Mouse (Mus musculus) right cerebral cortex, postnatal 25 days (tissue): ENCODE measurements at regions not wholly inside any gene's neighbourhood (a gene's known extent, or its start where the extent isn't known, plus 50 kb on each side); places are given as distances from the start of the nearest gene placed in this dataset.

Experiments used
- DNase-seq: peaks from one replicate; pipeline ENCODE4 v3.0.0; 2022

DNA sequence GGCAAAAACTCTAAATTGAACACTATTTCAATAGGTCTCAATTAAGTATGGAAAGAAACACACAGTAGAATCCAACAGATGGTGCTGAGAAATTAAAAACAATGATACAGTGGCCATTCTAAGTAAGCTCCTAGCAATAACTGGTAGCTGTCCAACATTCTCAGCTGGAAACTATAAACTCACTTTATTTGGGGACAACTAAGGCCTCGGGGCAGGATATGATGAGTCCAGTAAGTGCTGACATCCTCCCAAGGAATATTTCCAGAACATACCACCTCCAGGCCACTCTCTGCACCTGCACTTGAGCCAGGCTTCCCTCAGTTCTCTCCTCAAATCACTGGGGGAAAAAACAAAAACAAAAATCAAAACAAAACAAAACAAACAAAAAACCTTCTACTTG, 53.7 kb upstream of the Ank start:
- no peak for DNase-seq

DNA sequence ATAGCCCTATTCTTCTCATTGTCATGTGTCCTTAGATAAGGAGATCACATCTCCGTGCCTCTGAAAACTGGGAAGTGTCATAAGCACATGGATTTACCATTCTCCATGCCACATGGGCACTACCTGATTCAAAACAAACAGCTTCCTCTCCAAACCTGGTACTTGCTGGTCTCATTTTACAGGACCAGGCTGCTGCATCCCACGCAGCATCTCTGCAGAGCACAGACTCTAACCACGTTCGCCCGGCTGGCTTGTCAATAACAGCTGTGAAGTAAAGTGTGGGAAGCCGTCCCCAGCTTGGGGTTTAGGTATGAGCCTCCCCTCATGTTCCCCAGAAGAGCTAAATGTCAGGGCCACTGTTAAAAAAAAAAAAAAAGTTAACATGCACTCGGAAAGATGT, 53.0 kb upstream of the Ank start:
- peak; percentile 26 for DNase-seq

DNA sequence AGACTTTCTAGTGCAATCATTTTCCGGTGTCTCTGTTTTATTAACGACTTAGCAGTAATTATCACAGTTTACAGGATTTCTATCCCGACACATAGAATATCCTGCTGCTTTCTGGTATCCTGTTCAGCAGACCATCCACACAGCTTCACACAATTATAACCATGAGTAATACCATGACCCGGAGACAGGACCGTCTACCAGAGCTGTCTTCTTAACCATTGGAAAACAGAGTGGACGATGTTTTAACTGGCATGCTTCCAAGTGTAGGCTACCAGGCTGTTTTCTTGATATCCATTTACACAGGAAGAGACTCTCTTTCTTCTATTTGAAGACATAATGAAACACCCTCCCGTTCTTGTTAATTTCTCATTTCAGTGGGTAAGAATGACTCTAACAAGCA, 51.7 kb upstream of the Ank start:
- DNase-seq: no peak
